Mouse (Mus musculus) heart, embryonic 10.5 days (tissue): ENCODE results near the gene Cdk17. TPM values are rescaled to one million over a fixed set of nuclear protein-coding genes. Genes with fewer than 3 reads are reported as not detected.

Experiments
- DNase-seq: peaks from one replicate; pipeline ENCODE4 v3.0.0-alpha.2; 2017; ENCODE audit warnings: low spot score
- H3K27ac ChIP-seq: fragments of 300-500 bp; sonication (generic); 2 replicates; pipeline ENCODE4 v1.5.1; 2016; ENCODE audit warnings: mild to moderate bottlenecking
- H3K27me3 ChIP-seq: fragments of 300-500 bp; sonication (generic); 2 replicates; pipeline ENCODE4 v1.6.1; 2016; ENCODE audit warnings: mild to moderate bottlenecking; ENCODE audit not compliant: poor library complexity, insufficient read depth, severe bottlenecking
- H3K36me3 ChIP-seq: fragments of 300-500 bp; sonication (generic); 2 replicates; pipeline ENCODE4 v1.6.1; 2016; ENCODE audit warnings: mild to moderate bottlenecking, moderate library complexity
- H3K4me1 ChIP-seq: fragments of 300-500 bp; sonication (generic); 2 replicates; pipeline ENCODE4 v1.6.1; 2016; ENCODE audit warnings: mild to moderate bottlenecking
- H3K4me3 ChIP-seq: fragments of 300-500 bp; sonication (generic); 2 replicates; pipeline ENCODE4 v1.5.1; 2016; ENCODE audit warnings: mild to moderate bottlenecking, moderate library complexity
- H3K9me3 ChIP-seq: fragments of 300-500 bp; sonication (generic); 2 replicates; pipeline ENCODE4 v1.6.1; 2016; ENCODE audit warnings: mild to moderate bottlenecking, moderate library complexity
- WGBS: fragments of 180-500 bp; shearing (Covaris S2); methylation state at CpG from one replicate; pipeline ENCODE4 v1.1.7; 2016; 5-methylcytosine and 5-hydroxymethylcytosine counted together
- polyA plus RNA-seq: library from polyadenylated mRNA; unstranded; fragments of >200 nt; fragmentation: Nextera tagmentation; extraction: Ambion mirVana; gene quantifications from 2 replicates; pipeline ENCODE4 v1.2.1, GENCODE M21; 2016

Cdk17 gene
- polyA plus RNA-seq, 1 experiment from 2014 or later, result 20.0 TPM

DNA sequence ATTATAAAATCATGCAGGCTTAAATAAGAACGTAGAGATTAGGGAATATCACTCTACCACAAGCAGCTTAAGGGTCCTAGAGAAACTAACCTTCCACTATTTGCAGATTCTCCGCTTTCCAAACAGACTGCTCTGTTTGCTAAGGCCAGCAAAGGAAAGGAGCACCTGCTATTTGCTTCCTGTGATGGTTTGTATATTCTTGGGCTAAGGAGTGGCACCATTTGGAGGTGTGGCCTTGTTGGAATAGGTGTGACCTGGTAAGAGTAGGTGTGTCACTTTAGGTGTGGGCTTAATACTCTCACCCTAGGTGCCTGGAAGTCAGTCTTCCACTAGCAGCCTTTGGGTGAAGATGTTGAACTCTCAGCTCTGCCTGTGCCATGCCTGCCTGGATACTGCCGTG, 34.6 kb upstream of the Cdk17 start:
- H3K4me3 ChIP-seq, result no peak overlapping the region
- 86% methylated on average over 3 of the region's 3 CpGs for WGBS
- H3K9me3 ChIP-seq, result no peaks in the 10 kb centered on the region
- DNase-seq, result no peak
- no peak overlapping the region for H3K27ac ChIP-seq
- no peaks in the 10 kb centered on the region for H3K4me1 ChIP-seq
- H3K27me3 ChIP-seq, result no peaks in the 10 kb centered on the region
- no peaks in the 10 kb centered on the region for H3K36me3 ChIP-seq

DNA sequence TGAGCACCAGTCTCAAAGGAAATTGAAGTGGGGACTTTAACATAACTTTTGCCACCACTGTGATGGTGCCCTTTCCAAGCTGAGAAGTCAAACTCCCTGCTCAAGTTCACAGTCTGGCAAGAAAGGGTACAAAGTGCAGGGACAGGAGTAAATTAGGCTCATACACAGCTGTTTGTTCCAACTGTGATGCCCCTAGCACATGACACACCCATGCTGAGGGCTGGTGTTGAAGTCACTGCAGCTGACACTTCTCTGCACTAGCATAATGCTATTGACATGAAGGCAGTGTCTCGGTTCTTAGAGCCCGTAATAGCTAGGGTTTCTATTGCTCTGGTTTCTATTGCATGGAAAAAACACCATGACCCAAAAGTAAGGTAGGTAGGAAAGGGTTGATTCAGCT, 32.1 kb upstream of the Cdk17 start:
- WGBS, result 82% methylated on average over 2 of the region's 2 CpGs
- H3K9me3 ChIP-seq, result no peaks in the 10 kb centered on the region
- no peaks in the 10 kb centered on the region for H3K27me3 ChIP-seq
- no peak overlapping the region for H3K4me3 ChIP-seq
- no peaks in the 10 kb centered on the region for H3K4me1 ChIP-seq
- H3K36me3 ChIP-seq, result no peaks in the 10 kb centered on the region
- DNase-seq, result no peak
- no peak overlapping the region for H3K27ac ChIP-seq

DNA sequence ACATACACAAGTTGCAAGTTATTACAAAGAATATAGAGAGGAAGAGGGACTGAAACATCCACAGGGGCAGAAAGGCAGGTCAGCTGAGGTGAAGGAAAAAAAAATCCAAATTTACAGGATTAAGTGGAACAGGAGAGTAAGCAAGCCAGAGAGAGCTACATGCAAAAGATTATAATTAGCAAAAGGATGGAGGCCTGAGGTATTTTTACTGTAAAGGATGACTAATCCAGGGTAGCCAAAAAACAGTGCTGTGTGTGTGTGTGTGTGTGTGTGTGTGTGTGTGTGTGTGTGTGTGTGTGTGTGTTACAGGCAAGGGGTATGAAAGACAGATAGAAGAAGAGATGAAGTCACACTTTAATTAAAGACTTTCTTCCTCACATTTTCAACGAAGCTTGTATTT, 31.3 kb upstream of the Cdk17 start:
- WGBS, result 86% methylated on average over 1 of the region's 1 CpGs
- Histone ChIP-seq H3K36me3 (no peaks in the 10 kb centered on the region), H3K9me3 (no peaks in the 10 kb centered on the region), H3K4me3 (no peak overlapping the region), H3K4me1 (no peaks in the 10 kb centered on the region), H3K27ac (no peak overlapping the region), H3K27me3 (no peaks in the 10 kb centered on the region)
- no peak for DNase-seq

DNA sequence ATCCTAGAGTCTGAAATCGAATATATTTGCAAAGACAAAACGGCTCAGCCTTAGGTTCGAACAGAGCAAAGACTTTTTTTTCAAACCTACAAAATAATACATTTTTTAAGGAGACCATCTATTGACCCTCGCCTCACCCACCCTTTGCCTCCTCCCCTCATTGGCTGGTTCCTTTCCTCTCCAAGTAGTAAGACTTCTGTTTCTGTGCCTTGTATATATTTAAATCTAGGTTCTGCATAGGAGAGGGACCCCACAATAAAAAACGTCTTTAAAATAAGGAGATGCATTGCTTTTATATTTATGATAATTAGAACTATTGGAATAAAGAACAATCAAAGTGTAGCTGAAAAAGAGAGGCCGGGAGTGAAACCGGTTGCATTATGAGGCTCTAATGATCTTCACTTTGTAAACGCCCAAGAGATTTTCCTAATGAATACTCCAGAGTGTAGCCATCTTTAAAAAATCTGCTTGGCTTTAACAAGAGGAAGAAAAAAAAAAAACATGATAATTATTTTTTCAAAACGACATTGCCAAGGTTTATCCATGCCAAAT, 30.7 kb upstream of the Cdk17 start:
- Histone ChIP-seq H3K4me1 (no peaks in the 10 kb centered on the region), H3K27me3 (no peaks in the 10 kb centered on the region), H3K9me3 (no peaks in the 10 kb centered on the region), H3K4me3 (no peak overlapping the region), H3K36me3 (no peaks in the 10 kb centered on the region), H3K27ac (no peak overlapping the region)
- WGBS, result 76% methylated on average over 9 of the region's 9 CpGs
- DNase-seq, result no peak

DNA sequence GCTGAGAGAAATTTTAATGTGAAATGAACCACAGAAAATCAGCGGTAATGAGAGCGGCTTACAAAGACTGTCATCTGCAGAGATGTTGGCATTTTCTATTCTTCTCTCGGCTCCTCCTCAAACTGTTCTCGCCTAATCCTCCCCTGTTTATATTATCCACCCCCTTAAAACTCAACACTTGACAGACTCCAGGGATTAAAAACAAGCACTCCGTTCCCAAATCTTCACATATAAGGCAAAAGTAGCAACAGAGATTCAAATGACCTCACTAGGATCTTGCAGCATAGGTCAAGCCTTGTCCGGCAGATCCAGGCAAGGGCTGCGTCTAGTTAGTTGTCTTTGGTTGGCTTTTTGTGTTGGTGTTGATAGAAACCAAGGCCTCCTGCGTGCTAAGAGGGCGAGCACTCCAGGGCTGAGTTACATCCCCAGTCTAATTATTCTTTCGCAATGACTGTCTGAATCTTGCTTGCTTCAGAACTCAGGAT, 30.2 kb upstream of the Cdk17 start:
- DNase-seq, result no peak

DNA sequence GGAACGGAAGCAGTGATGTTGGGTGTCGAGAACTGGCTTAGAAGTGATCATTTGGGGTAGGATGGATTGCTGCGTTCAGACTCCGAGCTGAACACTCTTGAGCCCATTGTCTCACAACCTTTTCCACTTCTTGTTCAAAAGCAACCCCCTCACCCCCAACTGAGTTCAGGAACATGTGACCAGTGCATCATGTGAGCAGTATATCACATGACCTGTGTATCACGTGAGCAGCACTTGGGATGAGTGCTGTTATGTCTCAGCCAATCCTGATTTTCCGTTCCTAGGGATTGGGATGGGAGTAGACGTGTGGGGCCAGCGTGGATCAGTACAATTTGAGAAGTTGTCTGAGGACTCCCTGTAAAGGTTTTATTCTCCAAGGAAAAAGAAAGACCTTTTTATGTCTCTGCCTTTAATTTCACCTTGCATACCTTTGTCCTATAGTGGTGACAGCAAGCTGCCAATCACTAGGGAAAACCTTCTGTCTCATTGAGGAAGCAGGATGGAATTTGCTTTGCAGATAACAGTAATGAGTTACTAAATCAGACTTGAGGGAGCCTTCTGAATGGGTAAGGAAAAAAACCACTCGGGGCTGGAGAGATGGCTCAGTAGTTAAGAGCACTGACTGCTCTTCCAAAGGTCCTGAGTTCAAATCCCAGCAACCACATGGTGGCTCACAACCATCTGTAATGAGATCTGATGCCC, 28.7 kb upstream of the Cdk17 start:
- DNase-seq, result no peak
- WGBS, result 84% methylated on average over 9 of the region's 9 CpGs
- H3K9me3 ChIP-seq, result no peaks in the 10 kb centered on the region
- H3K36me3 ChIP-seq, result no peaks in the 10 kb centered on the region
- no peak overlapping the region for H3K27ac ChIP-seq
- no peaks in the 10 kb centered on the region for H3K4me1 ChIP-seq
- no peak overlapping the region for H3K4me3 ChIP-seq
- no peaks in the 10 kb centered on the region for H3K27me3 ChIP-seq

More for the DNA sequence above, 30.2 kb upstream of the Cdk17 start:
- Histone ChIP-seq H3K27me3 (no peaks in the 10 kb centered on the region), H3K36me3 (no peaks in the 10 kb centered on the region), H3K9me3 (no peaks in the 10 kb centered on the region), H3K4me3 (no peak overlapping the region), H3K27ac (no peak overlapping the region), H3K4me1 (no peaks in the 10 kb centered on the region)
- 74% methylated on average over 10 of the region's 10 CpGs for WGBS

DNA sequence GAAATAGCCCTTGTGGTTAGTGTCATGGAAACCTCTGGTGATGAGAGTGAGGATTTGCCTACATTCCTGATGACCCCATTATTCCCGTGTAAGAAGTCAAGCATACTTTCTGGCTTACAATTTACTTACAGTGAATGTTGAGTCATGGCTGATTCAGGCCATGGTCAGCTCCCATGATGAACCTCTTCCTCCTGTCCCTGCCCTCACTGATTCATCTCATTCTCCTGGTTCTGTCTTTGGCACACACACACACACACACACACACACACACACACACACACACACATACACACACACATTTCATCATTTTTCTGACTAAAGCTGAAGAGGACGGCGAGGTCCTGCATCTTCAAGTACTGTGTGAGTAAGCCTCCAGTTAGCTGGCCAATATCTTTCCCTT, 21.9 kb upstream of the Cdk17 start:
- Histone ChIP-seq H3K4me3 (no peak overlapping the region), H3K27me3 (no peaks in the 10 kb centered on the region), H3K27ac (no peak overlapping the region), H3K4me1 (0 out of 2 replicates have a peak, but pooled peaks cover 5% of the 10 kb centered on the region), H3K36me3 (no peaks in the 10 kb centered on the region), H3K9me3 (no peaks in the 10 kb centered on the region)
- no peak for DNase-seq
- 77% methylated on average over 3 of the region's 3 CpGs for WGBS

DNA sequence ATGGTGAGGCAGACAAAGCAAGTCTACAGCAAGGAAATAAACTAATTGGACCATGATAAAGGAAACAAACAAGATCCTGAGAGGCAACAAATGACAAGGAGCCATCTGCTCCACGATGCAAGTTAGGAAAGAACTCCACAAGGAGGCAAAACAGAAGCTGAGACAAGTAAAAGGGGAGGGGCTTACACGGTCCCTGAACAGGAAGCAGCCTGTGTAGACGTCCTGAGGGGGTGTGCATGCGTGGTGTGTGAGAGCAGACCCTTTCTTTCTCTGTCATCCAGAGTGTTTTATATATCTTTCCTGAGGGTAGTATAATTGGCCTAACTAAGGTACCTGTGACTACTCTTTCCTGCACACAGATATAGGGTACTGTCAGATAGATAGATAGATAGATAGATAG, 19.9 kb upstream of the Cdk17 start:
- H3K36me3 ChIP-seq, result no peaks in the 10 kb centered on the region
- WGBS, result 63% methylated on average over 4 of the region's 4 CpGs
- H3K9me3 ChIP-seq, result no peaks in the 10 kb centered on the region
- DNase-seq, result no peak
- H3K4me1 ChIP-seq, result 0 out of 2 replicates have a peak, but pooled peaks cover 6% of the 10 kb centered on the region
- no peaks in the 10 kb centered on the region for H3K27me3 ChIP-seq
- no peak overlapping the region for H3K4me3 ChIP-seq
- H3K27ac ChIP-seq, result no peak overlapping the region

DNA sequence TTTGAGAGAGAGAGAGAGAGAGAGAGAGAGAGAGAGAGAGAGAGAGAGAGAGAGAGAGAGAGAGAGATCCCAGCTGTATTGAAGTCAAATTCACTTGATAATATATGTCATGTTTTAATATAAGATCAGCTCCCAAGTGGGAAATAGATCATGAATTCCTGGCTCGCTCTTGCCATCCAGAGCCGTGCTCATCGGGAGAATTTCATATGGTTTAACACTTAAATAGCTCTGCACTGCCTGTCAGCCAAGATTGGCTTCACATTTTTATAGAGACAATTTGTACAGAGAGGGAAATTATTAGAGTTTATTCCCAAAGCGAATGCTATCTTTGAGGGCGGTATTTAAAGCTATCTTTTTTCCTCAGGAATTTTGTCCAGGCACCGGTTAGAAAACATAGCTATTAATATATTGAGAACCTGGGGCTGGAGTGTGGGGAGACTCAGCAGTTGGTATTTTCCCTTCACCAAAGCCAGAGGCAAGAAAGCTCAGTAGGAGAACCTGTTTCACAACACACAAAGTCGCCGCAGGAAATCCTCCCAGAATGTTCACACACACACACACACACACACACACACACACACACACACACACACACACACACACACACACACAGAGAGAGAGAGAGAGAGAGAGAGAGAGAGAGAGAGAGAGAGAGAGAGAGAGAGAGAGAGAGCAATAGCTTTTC, 17.9 kb upstream of the Cdk17 start:
- WGBS, result 49% methylated on average over 8 of the region's 8 CpGs
- no peak for DNase-seq
- no peaks in the 10 kb centered on the region for H3K9me3 ChIP-seq
- 0 out of 2 replicates have a peak, but pooled peaks cover 6% of the 10 kb centered on the region for H3K4me1 ChIP-seq
- H3K4me3 ChIP-seq, result peak overlapping the region; percentile 42
- no peaks in the 10 kb centered on the region for H3K27me3 ChIP-seq
- H3K36me3 ChIP-seq, result no peaks in the 10 kb centered on the region
- peak overlapping the region; percentile 67; the same call in 1 of the 2 replicates for H3K27ac ChIP-seq

DNA sequence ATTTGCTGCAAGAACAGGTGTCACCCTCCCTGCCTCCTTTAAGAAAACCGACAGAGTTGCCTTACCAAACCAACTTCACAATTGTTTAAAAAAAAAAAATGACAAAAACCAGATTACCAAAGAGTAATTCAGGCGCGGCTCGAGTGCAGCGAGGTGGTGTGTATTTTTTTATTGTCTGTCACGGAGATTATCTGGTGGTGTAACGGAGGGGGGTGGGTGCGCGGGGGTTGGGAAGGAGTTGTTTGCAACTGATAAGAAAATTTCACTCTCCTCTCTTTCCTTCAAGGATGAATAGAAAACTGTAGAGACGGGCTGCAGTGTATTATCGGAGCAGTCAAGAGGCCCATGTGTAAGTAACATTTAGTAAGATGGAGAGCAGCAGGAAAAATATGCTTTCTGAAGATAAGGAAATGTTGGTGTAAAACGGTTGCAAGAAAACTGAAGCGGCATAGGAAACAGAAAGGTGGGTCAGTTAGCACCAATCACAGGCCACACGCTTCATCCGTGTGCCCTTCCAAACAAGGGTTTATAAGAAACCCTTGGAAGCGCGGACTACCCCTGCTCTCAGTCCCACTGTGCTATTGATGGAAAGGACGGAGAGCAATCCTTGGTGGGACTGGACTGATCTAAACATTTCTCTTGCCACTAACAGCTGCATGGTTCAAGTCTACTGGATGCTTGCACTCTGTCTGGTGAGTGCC, 17.2 kb upstream of the Cdk17 start:
- WGBS, result 28% methylated on average over 18 of the region's 18 CpGs
- Histone ChIP-seq H3K4me1 (0 out of 2 replicates have a peak, but pooled peaks cover 6% of the 10 kb centered on the region), H3K36me3 (no peaks in the 10 kb centered on the region), H3K27me3 (no peaks in the 10 kb centered on the region), H3K9me3 (no peaks in the 10 kb centered on the region), H3K4me3 (peak overlapping the region; percentile 42), H3K27ac (peak overlapping the region; percentile 72)
- peak; percentile 84 for DNase-seq

DNA sequence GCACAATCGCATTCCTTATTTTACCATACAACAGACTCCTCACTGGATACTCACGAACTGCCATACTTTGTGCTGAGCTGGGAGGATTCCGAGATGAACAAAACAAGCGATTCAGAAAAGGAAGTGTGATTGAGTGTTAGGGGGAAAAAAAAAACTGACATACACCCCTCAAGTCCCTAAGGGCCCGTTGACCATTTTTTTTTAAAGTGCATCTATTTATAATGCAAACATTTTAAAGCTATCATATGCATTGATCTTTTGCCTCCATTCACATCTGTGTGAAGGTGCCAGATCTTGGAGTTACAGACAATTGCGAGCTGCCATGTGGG, 16.7 kb upstream of the Cdk17 start:
- Histone ChIP-seq H3K36me3 (no peaks in the 10 kb centered on the region), H3K27ac (peak overlapping the region; percentile 72), H3K4me3 (peak overlapping the region; percentile 42; the same call in 1 of the 2 replicates), H3K9me3 (no peaks in the 10 kb centered on the region), H3K27me3 (no peaks in the 10 kb centered on the region), H3K4me1 (0 out of 2 replicates have a peak, but pooled peaks cover 6% of the 10 kb centered on the region)
- DNase-seq, result no peak
- 69% methylated on average over 6 of the region's 6 CpGs for WGBS

DNA sequence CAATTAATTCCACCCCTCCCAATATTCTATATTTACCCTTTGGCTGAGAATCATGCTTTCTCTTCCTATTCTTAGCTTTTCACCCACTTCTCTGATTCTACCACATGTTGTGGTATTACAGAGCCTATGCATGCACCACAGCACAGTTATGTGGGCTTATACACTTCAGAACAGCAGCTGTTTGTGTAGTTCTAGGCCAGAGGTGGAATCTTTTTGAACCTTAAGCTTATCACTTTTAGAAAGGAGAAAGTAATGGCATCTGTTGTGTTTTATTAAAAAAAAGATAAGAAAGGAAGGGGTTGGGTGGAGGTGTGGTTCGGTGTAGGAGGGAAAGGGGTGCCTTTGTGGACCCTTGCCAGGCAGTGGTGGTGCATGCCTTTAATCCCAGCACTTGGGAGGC, 16.1 kb upstream of the Cdk17 start:
- DNase-seq, result no peak
- 0 out of 2 replicates have a peak, but pooled peaks cover 6% of the 10 kb centered on the region for H3K4me1 ChIP-seq
- 80% methylated on average over 1 of the region's 1 CpGs for WGBS
- H3K27me3 ChIP-seq, result no peaks in the 10 kb centered on the region
- H3K9me3 ChIP-seq, result no peaks in the 10 kb centered on the region
- no peak overlapping the region for H3K4me3 ChIP-seq
- H3K36me3 ChIP-seq, result no peaks in the 10 kb centered on the region
- peak overlapping the region; percentile 31; the same call in 1 of the 2 replicates for H3K27ac ChIP-seq

DNA sequence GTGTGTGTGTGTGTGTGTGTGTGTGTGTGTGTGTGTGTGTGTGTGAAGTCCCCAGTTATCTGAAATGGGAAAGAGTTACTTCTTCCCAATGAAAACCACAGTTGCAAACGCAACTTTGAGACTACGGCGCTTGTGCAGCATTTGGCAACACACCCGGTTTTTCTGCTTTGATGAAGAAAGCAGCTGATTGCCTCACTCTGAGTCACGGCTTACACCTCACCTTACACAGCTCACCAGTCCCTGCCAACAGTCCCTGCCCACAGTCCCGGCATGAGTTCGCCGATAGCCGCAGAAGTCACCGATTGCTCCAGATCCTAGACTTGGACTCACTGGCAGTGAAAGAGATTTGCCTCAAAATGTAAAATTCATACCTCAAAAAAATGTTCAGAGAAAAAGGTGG, 15.6 kb upstream of the Cdk17 start:
- Histone ChIP-seq H3K27ac (no peak overlapping the region), H3K36me3 (no peaks in the 10 kb centered on the region), H3K4me3 (no peak overlapping the region), H3K4me1 (0 out of 2 replicates have a peak, but pooled peaks cover 6% of the 10 kb centered on the region), H3K9me3 (no peaks in the 10 kb centered on the region), H3K27me3 (no peaks in the 10 kb centered on the region)
- DNase-seq, result no peak
- WGBS, result 79% methylated on average over 10 of the region's 10 CpGs
